Mouse (Mus musculus): ENCODE measurements around the gene Fkbp15. TPM values are rescaled to one million over a fixed set of nuclear protein-coding genes. Genes with fewer than 3 reads are reported as not detected.

The Fkbp15 gene
- polyA plus RNA-seq, 1 experiment from 2014 or later = 23.0 TPM

DNA sequence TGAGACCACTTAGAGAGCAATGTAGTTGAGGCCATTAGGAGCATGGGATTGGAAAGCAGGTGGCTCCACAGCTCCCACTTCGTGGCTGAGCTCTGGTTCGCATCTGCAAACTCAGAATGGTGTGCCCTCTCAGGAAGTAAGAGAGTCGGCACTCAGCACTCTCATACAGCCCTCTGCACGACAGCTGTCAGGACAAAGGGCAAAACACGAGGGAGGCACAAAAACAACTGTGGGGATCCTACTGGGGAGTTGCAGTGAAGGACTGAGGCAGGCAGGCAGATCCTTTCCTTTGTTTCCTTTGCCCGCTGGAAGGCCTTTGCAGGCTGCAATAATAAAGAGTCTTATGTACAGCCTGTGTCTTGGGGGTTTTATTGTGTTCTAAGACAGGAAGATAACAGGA, 33.1 kb upstream of the Fkbp15 start:
- Histone ChIP-seq H3K27me3 (ENCODE audit: control insufficient read depth, insufficient read depth, low read length) (no peaks in the 10 kb centered on the region), H3K27ac (replicated peaks; ENCODE audit: low read depth, low read length) (no peak overlapping the region), H3K4me2 (ENCODE audit: low read length) (no peak overlapping the region), H3K4me3 (replicated peaks; ENCODE audit: low read depth, low read length) (no peak overlapping the region), H3K9me3 (ENCODE audit: control insufficient read depth, low read length) (no peaks in the 10 kb centered on the region), H3K4me1 (ENCODE audit: control insufficient read depth, insufficient read depth, low read length) (no peaks in the 10 kb centered on the region), H3K9ac (replicated peaks; ENCODE audit: low read length) (no peak overlapping the region), H3K36me3 (ENCODE audit: control insufficient read depth, insufficient read depth, low read length) (peaks cover 78% of the 10 kb centered on the region)
- ATAC-seq (ENCODE audit: low FRiP score, low TSS enrichment) (no peak), DNase-seq (peak; percentile 15)
- WGBS = 18% methylated on average over 6 of the region's 6 CpGs

DNA sequence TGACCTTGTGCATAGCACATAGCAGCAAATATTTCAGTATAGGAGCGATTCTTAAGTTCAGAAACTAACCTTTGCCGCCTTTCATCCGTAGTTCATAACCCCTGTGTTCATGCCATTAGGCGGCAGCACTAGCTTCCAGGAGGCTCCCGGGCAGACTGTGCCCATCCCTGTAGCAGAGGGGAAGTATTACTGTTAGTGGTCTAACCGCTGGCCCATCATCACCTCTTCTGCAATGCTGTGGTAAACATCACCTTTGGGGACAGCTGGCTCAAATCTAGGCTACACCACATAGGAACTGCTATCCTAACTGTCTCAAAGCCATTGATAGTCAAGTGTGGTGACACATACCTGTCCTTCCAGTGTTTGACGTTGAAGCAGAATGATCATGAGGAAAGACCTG, 31.5 kb upstream of the Fkbp15 start:
- Histone ChIP-seq H3K4me3 (replicated peaks; ENCODE audit: low read depth, low read length) (no peak overlapping the region), H3K4me2 (ENCODE audit: low read length) (no peak overlapping the region), H3K27me3 (ENCODE audit: control insufficient read depth, insufficient read depth, low read length) (no peaks in the 10 kb centered on the region), H3K4me1 (ENCODE audit: control insufficient read depth, insufficient read depth, low read length) (no peaks in the 10 kb centered on the region), H3K27ac (replicated peaks; ENCODE audit: low read depth, low read length) (no peak overlapping the region), H3K9ac (replicated peaks; ENCODE audit: low read length) (no peak overlapping the region), H3K9me3 (ENCODE audit: control insufficient read depth, low read length) (no peaks in the 10 kb centered on the region), H3K36me3 (ENCODE audit: control insufficient read depth, insufficient read depth, low read length) (peaks cover 77% of the 10 kb centered on the region)
- ATAC-seq (ENCODE audit: low FRiP score, low TSS enrichment) = no peak
- no peak for DNase-seq
- WGBS = 90% methylated on average over 7 of the region's 7 CpGs

DNA sequence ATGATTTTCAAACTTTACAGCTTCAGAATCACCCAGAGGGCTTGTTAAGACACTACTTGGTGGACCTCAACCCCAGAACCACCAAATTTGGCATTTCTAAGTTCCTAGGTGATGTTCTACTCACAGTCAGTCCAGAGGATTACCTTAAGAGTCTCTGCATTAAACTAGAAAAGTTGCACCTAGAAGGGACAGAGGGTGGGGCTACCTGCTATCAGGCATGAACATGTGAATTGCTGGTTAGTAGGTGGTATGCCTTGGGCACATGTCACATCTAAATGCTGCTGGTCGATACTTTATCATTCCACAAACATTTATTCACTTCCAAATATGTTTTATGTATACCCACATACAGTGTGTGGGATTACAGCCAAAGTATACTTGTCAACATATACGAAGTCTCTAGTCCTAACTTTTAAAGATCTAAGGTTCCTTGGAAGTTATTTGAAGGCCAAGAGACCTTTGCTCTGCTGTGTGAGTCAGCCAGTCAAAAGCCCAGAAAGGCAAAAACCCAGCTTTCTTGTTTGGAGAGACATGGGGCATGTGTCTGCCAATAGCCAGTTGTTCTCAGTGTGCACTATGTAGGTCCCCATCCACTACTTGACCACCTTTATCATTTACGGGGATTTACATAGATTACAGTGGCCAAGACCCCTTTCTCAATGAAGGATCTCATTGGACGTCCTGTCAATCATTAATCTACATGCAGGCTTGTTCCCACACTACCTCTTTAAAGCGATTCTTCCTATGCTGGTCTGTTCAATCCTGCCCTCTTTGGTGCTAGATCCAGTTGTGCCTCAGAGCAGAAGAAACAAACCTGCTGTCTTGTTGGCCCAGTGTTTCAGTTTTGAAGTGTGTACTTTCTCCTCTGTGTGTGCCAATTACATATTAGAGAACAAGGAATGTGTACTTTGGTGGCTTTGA, 29.5 kb upstream of the Fkbp15 start:
- H3K4me1 ChIP-seq (ENCODE audit: control insufficient read depth, insufficient read depth, low read length) = no peaks in the 10 kb centered on the region
- H3K36me3 ChIP-seq (ENCODE audit: control insufficient read depth, insufficient read depth, low read length) = peaks cover 63% of the 10 kb centered on the region
- H3K27me3 ChIP-seq (ENCODE audit: control insufficient read depth, insufficient read depth, low read length) = no peaks in the 10 kb centered on the region
- H3K9me3 ChIP-seq (ENCODE audit: control insufficient read depth, low read length) = no peaks in the 10 kb centered on the region
- DNase-seq (no peak), ATAC-seq (ENCODE audit: low FRiP score, low TSS enrichment) (no peak)
- no peak overlapping the region for H3K4me2 ChIP-seq (ENCODE audit: low read length)
- no peak overlapping the region for H3K27ac ChIP-seq (replicated peaks; ENCODE audit: low read depth, low read length)
- 91% methylated on average over 5 of the region's 5 CpGs for WGBS
- H3K9ac ChIP-seq (replicated peaks; ENCODE audit: low read length) = no peak overlapping the region
- H3K4me3 ChIP-seq (replicated peaks; ENCODE audit: low read depth, low read length) = no peak overlapping the region

DNA sequence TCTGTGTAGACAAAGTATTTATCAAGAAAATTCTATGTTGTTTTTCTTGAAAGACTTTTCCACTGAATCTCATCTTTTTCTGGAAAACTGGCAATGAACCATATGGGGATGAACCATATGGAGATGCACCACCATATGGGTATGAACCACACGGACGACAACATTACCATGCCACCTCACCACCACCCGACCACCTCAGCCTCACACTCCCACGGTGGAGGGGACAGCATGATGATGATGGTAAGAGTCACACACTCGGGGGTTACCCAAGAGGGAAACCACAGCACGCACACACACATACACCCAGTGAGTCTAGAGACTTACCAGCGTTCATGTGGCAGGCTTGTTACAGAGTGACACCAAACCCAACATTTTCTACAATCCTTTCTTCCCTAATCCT, 25.1 kb upstream of the Fkbp15 start:
- Histone ChIP-seq H3K9ac (replicated peaks; ENCODE audit: low read length) (no peak overlapping the region), H3K4me1 (ENCODE audit: control insufficient read depth, insufficient read depth, low read length) (no peaks in the 10 kb centered on the region), H3K27me3 (ENCODE audit: control insufficient read depth, insufficient read depth, low read length) (no peaks in the 10 kb centered on the region), H3K9me3 (ENCODE audit: control insufficient read depth, low read length) (no peaks in the 10 kb centered on the region), H3K4me2 (ENCODE audit: low read length) (no peak overlapping the region), H3K36me3 (ENCODE audit: control insufficient read depth, insufficient read depth, low read length) (peaks cover 40% of the 10 kb centered on the region), H3K27ac (replicated peaks; ENCODE audit: low read depth, low read length) (no peak overlapping the region), H3K4me3 (replicated peaks; ENCODE audit: low read depth, low read length) (no peak overlapping the region)
- ATAC-seq (ENCODE audit: low FRiP score, low TSS enrichment) (no peak), DNase-seq (no peak)
- WGBS = 94% methylated on average over 7 of the region's 7 CpGs

DNA sequence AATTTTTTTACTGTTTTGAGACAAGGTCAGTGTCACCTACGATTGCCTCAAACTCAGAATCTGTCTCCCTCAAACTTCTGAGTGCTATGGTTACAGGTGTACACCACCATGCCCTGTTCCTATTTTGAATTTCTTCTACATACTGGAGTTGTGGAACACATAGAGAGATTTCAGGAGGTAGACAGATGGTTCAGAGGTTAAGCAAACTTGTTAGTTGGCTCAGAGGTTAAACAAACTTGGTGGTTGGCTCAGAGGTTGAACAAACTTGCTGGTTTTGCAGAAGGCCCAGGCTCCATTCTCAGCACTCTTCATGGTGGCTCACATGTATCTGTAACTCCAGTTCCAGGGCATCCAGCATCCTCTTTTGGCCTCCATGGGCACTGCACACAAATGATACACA, 23.8 kb upstream of the Fkbp15 start:
- no peak for DNase-seq
- Histone ChIP-seq H3K9ac (replicated peaks; ENCODE audit: low read length) (no peak overlapping the region), H3K36me3 (ENCODE audit: control insufficient read depth, insufficient read depth, low read length) (peaks cover 27% of the 10 kb centered on the region), H3K9me3 (ENCODE audit: control insufficient read depth, low read length) (no peaks in the 10 kb centered on the region), H3K27ac (replicated peaks; ENCODE audit: low read depth, low read length) (no peak overlapping the region), H3K27me3 (ENCODE audit: control insufficient read depth, insufficient read depth, low read length) (no peaks in the 10 kb centered on the region), H3K4me1 (ENCODE audit: control insufficient read depth, insufficient read depth, low read length) (no peaks in the 10 kb centered on the region), H3K4me2 (ENCODE audit: low read length) (no peak overlapping the region), H3K4me3 (replicated peaks; ENCODE audit: low read depth, low read length) (no peak overlapping the region)
- ATAC-seq (ENCODE audit: low FRiP score, low TSS enrichment) = no peak
- WGBS = 93% methylated on average over 1 of the region's 1 CpGs

DNA sequence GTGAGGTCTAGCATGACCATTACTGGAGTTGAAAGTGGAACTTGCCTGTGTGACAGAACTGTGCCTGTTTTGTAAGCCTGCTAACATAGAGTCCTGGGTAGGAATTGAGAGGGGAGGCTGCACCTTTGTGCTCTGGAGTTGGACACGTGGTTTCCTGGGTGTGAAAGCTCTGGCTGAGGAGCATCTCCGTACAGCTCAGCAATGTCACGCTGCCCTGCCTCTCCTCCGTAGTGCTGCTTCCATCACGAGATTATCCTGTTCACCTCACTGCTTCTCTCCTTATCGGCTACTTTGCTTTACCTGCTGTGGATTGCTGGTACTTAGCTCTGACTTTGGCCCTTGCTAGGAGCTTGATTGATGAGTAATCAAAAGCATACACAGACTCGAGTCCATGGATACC, 23.4 kb upstream of the Fkbp15 start:
- H3K27me3 ChIP-seq (ENCODE audit: control insufficient read depth, insufficient read depth, low read length) = no peaks in the 10 kb centered on the region
- H3K4me1 ChIP-seq (ENCODE audit: control insufficient read depth, insufficient read depth, low read length) = no peaks in the 10 kb centered on the region
- no peak for DNase-seq
- no peak overlapping the region for H3K4me2 ChIP-seq (ENCODE audit: low read length)
- peaks cover 23% of the 10 kb centered on the region for H3K36me3 ChIP-seq (ENCODE audit: control insufficient read depth, insufficient read depth, low read length)
- H3K9ac ChIP-seq (replicated peaks; ENCODE audit: low read length) = no peak overlapping the region
- WGBS = 84% methylated on average over 7 of the region's 7 CpGs
- ATAC-seq (ENCODE audit: low FRiP score, low TSS enrichment) = no peak
- H3K27ac ChIP-seq (replicated peaks; ENCODE audit: low read depth, low read length) = no peak overlapping the region
- no peak overlapping the region for H3K4me3 ChIP-seq (replicated peaks; ENCODE audit: low read depth, low read length)
- H3K9me3 ChIP-seq (ENCODE audit: control insufficient read depth, low read length) = no peaks in the 10 kb centered on the region

DNA sequence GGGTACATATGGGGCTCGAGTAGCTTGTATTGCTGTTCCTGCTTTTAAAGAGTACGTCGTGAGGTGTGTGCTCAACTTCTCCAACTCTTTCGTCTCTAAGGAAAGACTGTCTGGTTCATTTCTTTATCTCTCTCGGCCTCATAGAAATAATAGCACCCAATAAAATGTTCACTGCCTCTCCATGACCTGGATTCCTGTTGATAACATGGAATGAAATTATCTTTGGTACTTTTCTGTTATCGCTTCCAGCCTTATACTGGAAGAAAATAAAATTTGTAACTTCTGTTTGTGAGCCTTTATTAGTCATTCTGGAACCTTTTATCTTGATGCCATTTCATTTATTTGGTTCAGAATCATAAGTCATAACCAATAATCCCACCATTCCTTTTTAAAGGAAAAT, 22.9 kb upstream of the Fkbp15 start:
- H3K4me2 ChIP-seq (ENCODE audit: low read length) = no peak overlapping the region
- DNase-seq = no peak
- no peak overlapping the region for H3K4me3 ChIP-seq (replicated peaks; ENCODE audit: low read depth, low read length)
- no peaks in the 10 kb centered on the region for H3K4me1 ChIP-seq (ENCODE audit: control insufficient read depth, insufficient read depth, low read length)
- no peak overlapping the region for H3K9ac ChIP-seq (replicated peaks; ENCODE audit: low read length)
- 95% methylated on average over 6 of the region's 6 CpGs for WGBS
- H3K27me3 ChIP-seq (ENCODE audit: control insufficient read depth, insufficient read depth, low read length) = no peaks in the 10 kb centered on the region
- H3K9me3 ChIP-seq (ENCODE audit: control insufficient read depth, low read length) = no peaks in the 10 kb centered on the region
- ATAC-seq (ENCODE audit: low FRiP score, low TSS enrichment) = no peak
- no peak overlapping the region for H3K27ac ChIP-seq (replicated peaks; ENCODE audit: low read depth, low read length)
- H3K36me3 ChIP-seq (ENCODE audit: control insufficient read depth, insufficient read depth, low read length) = peaks cover 18% of the 10 kb centered on the region

DNA sequence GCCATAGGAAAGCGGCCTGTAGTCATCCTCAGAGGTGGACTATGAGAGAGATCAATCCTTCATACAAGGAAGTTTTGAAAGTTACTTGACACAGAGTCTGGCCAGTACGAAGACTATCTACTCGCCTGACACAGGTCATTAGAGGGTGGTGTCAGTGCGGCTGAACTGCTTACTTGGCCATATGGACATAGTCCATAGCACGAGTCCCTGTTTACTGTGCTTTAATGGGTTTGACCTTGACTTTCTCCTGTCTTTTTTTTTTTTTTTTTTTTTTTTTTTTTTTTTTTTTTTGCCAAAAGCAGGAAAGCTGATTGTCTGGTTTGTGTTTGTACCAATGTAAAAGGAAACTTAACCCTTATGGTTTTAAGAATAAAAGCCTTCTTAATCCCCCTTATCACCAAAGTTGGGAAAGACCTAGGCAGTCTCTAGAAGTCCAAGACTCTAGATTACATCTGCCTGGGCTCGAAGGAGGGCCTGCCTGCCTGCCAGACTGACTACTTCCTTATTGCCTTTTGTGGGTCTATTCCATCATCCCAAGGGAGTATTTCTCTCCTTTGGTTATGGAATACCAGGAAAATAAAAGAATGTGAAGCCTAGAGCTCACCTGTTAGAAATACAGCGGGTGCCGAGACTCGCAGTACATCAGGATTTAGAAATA, 19.5 kb upstream of the Fkbp15 start:
- no peak overlapping the region for H3K9ac ChIP-seq (replicated peaks; ENCODE audit: low read length)
- WGBS = 97% methylated on average over 9 of the region's 9 CpGs
- no peak overlapping the region for H3K27ac ChIP-seq (replicated peaks; ENCODE audit: low read depth, low read length)
- H3K4me1 ChIP-seq (ENCODE audit: control insufficient read depth, insufficient read depth, low read length) = no peaks in the 10 kb centered on the region
- H3K4me3 ChIP-seq (replicated peaks; ENCODE audit: low read depth, low read length) = no peak overlapping the region
- H3K4me2 ChIP-seq (ENCODE audit: low read length) = no peak overlapping the region
- ATAC-seq (ENCODE audit: low FRiP score, low TSS enrichment) (no peak), DNase-seq (no peak)
- H3K9me3 ChIP-seq (ENCODE audit: control insufficient read depth, low read length) = no peaks in the 10 kb centered on the region
- H3K27me3 ChIP-seq (ENCODE audit: control insufficient read depth, insufficient read depth, low read length) = no peaks in the 10 kb centered on the region
- H3K36me3 ChIP-seq (ENCODE audit: control insufficient read depth, insufficient read depth, low read length) = 0 out of 2 replicates have a peak, but pooled peaks cover 2% of the 10 kb centered on the region

DNA sequence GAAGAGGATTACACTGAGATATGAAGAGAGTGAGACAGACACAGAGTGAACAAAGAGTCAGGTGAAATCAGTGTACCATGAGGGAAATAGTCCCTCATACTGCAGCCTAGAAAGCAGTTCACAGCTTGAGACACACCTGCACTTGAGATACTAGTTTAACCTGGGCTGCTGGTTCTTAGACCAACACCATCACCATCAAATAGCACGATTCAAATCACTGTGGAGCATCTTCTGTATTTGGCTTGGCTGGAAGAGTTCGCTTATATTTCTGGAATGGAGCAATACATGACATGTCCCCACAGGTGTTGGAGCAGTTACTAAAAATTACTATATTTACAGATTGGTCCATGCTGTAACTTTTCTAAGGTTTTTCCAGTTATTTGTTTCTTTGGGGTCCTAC, 15.8 kb upstream of the Fkbp15 start:
- H3K9ac ChIP-seq (replicated peaks; ENCODE audit: low read length) = no peak overlapping the region
- DNase-seq = no peak
- H3K9me3 ChIP-seq (ENCODE audit: control insufficient read depth, low read length) = no peaks in the 10 kb centered on the region
- H3K36me3 ChIP-seq (ENCODE audit: control insufficient read depth, insufficient read depth, low read length) = no peaks in the 10 kb centered on the region
- no peak overlapping the region for H3K4me2 ChIP-seq (ENCODE audit: low read length)
- no peak for ATAC-seq (ENCODE audit: low FRiP score, low TSS enrichment)
- H3K4me1 ChIP-seq (ENCODE audit: control insufficient read depth, insufficient read depth, low read length) = no peaks in the 10 kb centered on the region
- 90% methylated on average over 2 of the region's 2 CpGs for WGBS
- no peak overlapping the region for H3K27ac ChIP-seq (replicated peaks; ENCODE audit: low read depth, low read length)
- no peaks in the 10 kb centered on the region for H3K27me3 ChIP-seq (ENCODE audit: control insufficient read depth, insufficient read depth, low read length)
- no peak overlapping the region for H3K4me3 ChIP-seq (replicated peaks; ENCODE audit: low read depth, low read length)

Measured in midbrain, embryonic 14.5 days (tissue).